Mouse (Mus musculus) myocyte (in vitro differentiated cells): ENCODE results near the gene Gm11937.
"Not testable (repeated sequence)": the region's sequence is repeated elsewhere in the genome, so short reads cannot be mapped to it uniquely, and the experiment has no call there.

Experiments
- CEBPB ChIP-seq: IDR thresholded peaks from 2 replicates; pipeline ENCODE4 v1.6.1; 2011; ENCODE audit warnings: mild to moderate bottlenecking, moderate library complexity; ENCODE audit not compliant: poor library complexity, insufficient read depth, severe bottlenecking
- E2F4 ChIP-seq: IDR thresholded peaks from one replicate; pipeline ENCODE4 v1.6.1; 2011; ENCODE audit warnings: mild to moderate bottlenecking, control low read depth, moderate library complexity; ENCODE audit not compliant: insufficient read depth
- MAX ChIP-seq: IDR thresholded peaks from one replicate; pipeline ENCODE4 v1.6.1; 2011; ENCODE audit warnings: low read depth, mild to moderate bottlenecking, control low read depth
- MYOD1 ChIP-seq, 3 experiments: IDR thresholded peaks; one replicate each; pipeline ENCODE4 v1.6.1; 2011; ENCODE audit warnings: control low read depth in 2 of 3, low read depth in 2 of 3, mild to moderate bottlenecking in 2 of 3, moderate library complexity in 1 of 3; ENCODE audit not compliant: insufficient read length in 2 of 3, control insufficient read depth in 1 of 3
- MYOG ChIP-seq, 3 experiments: IDR thresholded peaks; one replicate each; pipeline ENCODE4 v1.6.1; 2011; ENCODE audit warnings: control low read depth in 2 of 3, low read depth in 2 of 3, mild to moderate bottlenecking in 2 of 3; ENCODE audit not compliant: insufficient read length in 2 of 3, control insufficient read depth in 1 of 3, insufficient read depth in 1 of 3
- POLR2A ChIP-seq: IDR thresholded peaks from one replicate; pipeline ENCODE4 v1.6.1; 2011; ENCODE audit warnings: low read depth, mild to moderate bottlenecking, control low read depth, moderate library complexity; ENCODE audit not compliant: insufficient read length
- POLR2AphosphoS2 ChIP-seq: IDR thresholded peaks from one replicate; pipeline ENCODE4 v1.6.1; 2011; ENCODE audit warnings: low read depth, control low read depth; ENCODE audit not compliant: insufficient read length
- REST ChIP-seq: IDR thresholded peaks from one replicate; pipeline ENCODE4 v1.6.1; 2011; ENCODE audit warnings: mild to moderate bottlenecking, control low read depth, moderate library complexity; ENCODE audit not compliant: insufficient read depth, insufficient read length
- SRF ChIP-seq: IDR thresholded peaks from one replicate; pipeline ENCODE4 v1.6.1; 2011; ENCODE audit warnings: low read depth; ENCODE audit not compliant: control insufficient read depth, insufficient read length
- TCF12 ChIP-seq: IDR thresholded peaks from one replicate; pipeline ENCODE4 v1.6.1; 2011; ENCODE audit warnings: mild to moderate bottlenecking, control low read depth; ENCODE audit not compliant: poor library complexity, insufficient read depth, severe bottlenecking
- TCF3 ChIP-seq: IDR thresholded peaks from one replicate; pipeline ENCODE4 v1.6.1; 2011; ENCODE audit warnings: low read depth, control low read depth; ENCODE audit not compliant: insufficient read length
- USF1 ChIP-seq: IDR thresholded peaks from one replicate; pipeline ENCODE4 v1.6.1; 2011; ENCODE audit warnings: low read depth, mild to moderate bottlenecking, control low read depth, moderate library complexity

DNA sequence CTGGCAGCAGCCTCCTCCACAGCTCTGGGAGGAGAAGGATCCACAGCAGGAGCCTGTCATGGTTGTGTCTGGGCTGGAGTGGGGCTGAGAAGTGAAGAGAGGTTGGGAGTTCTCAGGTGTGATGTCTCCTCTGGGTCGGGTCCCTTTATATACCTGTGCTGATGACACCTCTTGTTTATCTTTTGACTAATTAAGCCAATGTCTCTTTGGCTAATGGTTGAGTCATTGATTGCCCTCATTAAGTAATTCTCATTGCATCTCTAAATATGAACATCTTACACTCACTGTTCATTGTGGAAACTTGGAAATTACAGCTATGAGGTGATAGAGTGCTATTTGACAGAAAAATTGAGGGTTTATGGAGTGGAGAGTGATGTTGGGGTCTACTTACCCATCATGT is 6.8 kb downstream of the Gm11937 start, which contains the start of gene Gm11938:
- TF ChIP-seq CEBPB; USF1; MAX; POLR2AphosphoS2; POLR2A; TCF12; MYOG (IDR thresholded peaks at IDR 0.05; ENCODE audit: control insufficient read depth in 1 of 3, insufficient read depth in 1 of 3, insufficient read length in 2 of 3, low read depth in 2 of 3); E2F4; SRF; TCF3; REST; MYOD1 (IDR thresholded peaks at IDR 0.05; ENCODE audit: control insufficient read depth in 1 of 3, insufficient read length in 2 of 3, low read depth in 2 of 3): not testable (repeated sequence)
